Mouse (Mus musculus) midbrain, postnatal 0 days (tissue): Measurements from ENCODE around the gene Pold1. TPM values are rescaled to one million over a fixed set of nuclear protein-coding genes. Genes with fewer than 3 reads are reported as not detected.
A peak's percentile ranks its signal among the peaks of the same experiment; 100 is the strongest.

Experiments
- ATAC-seq: fragments of 200-750 bp; cut with Nextera tagmentation; 2 replicates; pipeline ENCODE4 v1.8.0; 2017; ENCODE audit warnings: moderate number of reproducible peaks, mild to moderate bottlenecking, moderate TSS enrichment, moderate library complexity; ENCODE audit not compliant: low FRiP score
- DNase-seq: peaks from one replicate; pipeline ENCODE4 v3.0.0-alpha.2; 2015; ENCODE audit warnings: low spot score
- H3K27ac ChIP-seq: fragments of 300-500 bp; sonication (generic); 2 replicates; pipeline ENCODE4 v1.5.1; 2014; ENCODE audit warnings: low read depth, mild to moderate bottlenecking, low read length, mixed read lengths
- H3K27me3 ChIP-seq: fragments of 300-500 bp; sonication (generic); 2 replicates; pipeline ENCODE4 v1.6.1; 2014; ENCODE audit warnings: low read length, control low read depth, mixed read lengths; ENCODE audit not compliant: insufficient read depth
- H3K36me3 ChIP-seq: fragments of 300-500 bp; sonication (generic); 2 replicates; pipeline ENCODE4 v1.6.1; 2014; ENCODE audit warnings: low read length, control low read depth, mixed read lengths; ENCODE audit not compliant: insufficient read depth
- H3K4me1 ChIP-seq: fragments of 300-500 bp; sonication (generic); 2 replicates; pipeline ENCODE4 v1.6.1; 2014; ENCODE audit warnings: mild to moderate bottlenecking, control low read depth, antibody characterized with exemption, low read length, mixed read lengths; ENCODE audit not compliant: insufficient read depth
- H3K4me2 ChIP-seq: fragments of 300-500 bp; sonication (generic); 2 replicates; pipeline ENCODE4 v1.6.1; 2014; ENCODE audit warnings: low read depth, mild to moderate bottlenecking, low read length, mixed read lengths; ENCODE audit not compliant: poor library complexity, severe bottlenecking
- H3K4me3 ChIP-seq: fragments of 300-500 bp; sonication (generic); 2 replicates; pipeline ENCODE4 v1.5.1; 2014; ENCODE audit warnings: low read depth, mild to moderate bottlenecking, low read length, moderate library complexity
- H3K9ac ChIP-seq: fragments of 300-500 bp; sonication (generic); replicated peaks from 2 replicates; pipeline ENCODE4 v1.6.1; 2014; ENCODE audit warnings: mild to moderate bottlenecking, low read length, moderate library complexity, mixed read lengths; ENCODE audit not compliant: poor library complexity, severe bottlenecking
- H3K9me3 ChIP-seq: fragments of 300-500 bp; sonication (generic); 2 replicates; pipeline ENCODE4 v1.6.1; 2016; ENCODE audit warnings: low read length, control low read depth
- CTCF ChIP-seq: IDR thresholded peaks from 2 replicates; pipeline ENCODE4 v1.5.1; 2016; ENCODE audit warnings: antibody characterized with exemption, mild to moderate bottlenecking
- WGBS: fragments of 180-500 bp; shearing (Covaris S2); extraction: QIAGEN DNeasy Blood & Tissue Kit; methylation state at CpG from one replicate; pipeline ENCODE4 v1.1.7; 2014; 5-methylcytosine and 5-hydroxymethylcytosine counted together
- polyA plus RNA-seq: library from polyadenylated mRNA; unstranded; fragments of >200 nt; fragmentation: Nextera tagmentation; extraction: Ambion mirVana; gene quantifications from 2 replicates; pipeline ENCODE4 v1.2.1, GENCODE M21; 2015
- total RNA-seq: library from RNA; depleted of rRNA; stranded (reverse); fragments of >200 nt; gene quantifications from 2 replicates; pipeline ENCODE4 v1.2.3, GENCODE M21; 2014

Gene Pold1
- total and polyA plus RNA-seq, 2 experiments from 2014 or later = 9.6 to 17.5 TPM

- WGBS = 95% methylated on average over 23 of the region's 23 CpGs
These were observed 1.2 kb upstream of the Pold1 start for GRCm38 (mm10) chr7:44549621-44550408.

GRCm38 (mm10) chr7:44547725-44548124, 924 bp downstream of the Pold1 start:
- 19% methylated on average over 5 of the region's 5 CpGs for WGBS
- ATAC-seq (no peak), DNase-seq (no peak)
- Histone ChIP-seq H3K4me3 (peak overlapping the region; percentile 50; the same call in 1 of the 2 replicates), H3K27me3 (no peaks in the 10 kb centered on the region), H3K27ac (no peak overlapping the region), H3K4me1 (0 out of 2 replicates have a peak, but pooled peaks cover 10% of the 10 kb centered on the region), H3K9me3 (no peaks in the 10 kb centered on the region), H3K4me2 (peak overlapping the region; percentile 94), H3K36me3 (peaks cover 19% of the 10 kb centered on the region), H3K9ac (no peak overlapping the region)
- no peak for TF ChIP-seq CTCF

More at GRCm38 (mm10) chr7:44549621-44550408, 1.2 kb upstream of the Pold1 start:
- Histone ChIP-seq H3K9ac (no peak overlapping the region), H3K4me2 (no peak overlapping the region), H3K4me3 (no peak overlapping the region), H3K27me3 (no peaks in the 10 kb centered on the region), H3K9me3 (no peaks in the 10 kb centered on the region), H3K4me1 (0 out of 2 replicates have a peak, but pooled peaks cover 13% of the 10 kb centered on the region), H3K36me3 (peaks cover 19% of the 10 kb centered on the region), H3K27ac (no peak overlapping the region)
- ATAC-seq = no peak
- no peak for TF ChIP-seq CTCF
- DNase-seq = no peak

- H3K9ac ChIP-seq = no peak overlapping the region
- no peak overlapping the region for H3K27ac ChIP-seq
- ATAC-seq = no peak
- no peak for TF ChIP-seq CTCF
- 96% methylated on average over 13 of the region's 13 CpGs for WGBS
- H3K4me3 ChIP-seq = no peak overlapping the region
- no peaks in the 10 kb centered on the region for H3K9me3 ChIP-seq
- no peak overlapping the region for H3K4me2 ChIP-seq
- peaks cover 23% of the 10 kb centered on the region for H3K36me3 ChIP-seq
- DNase-seq = no peak
- 0 out of 2 replicates have a peak, but pooled peaks cover 8% of the 10 kb centered on the region for H3K4me1 ChIP-seq
- no peaks in the 10 kb centered on the region for H3K27me3 ChIP-seq
These were observed 1.6 kb downstream of the Pold1 start for GRCm38 (mm10) chr7:44547041-44547440.

- Histone ChIP-seq H3K27ac (no peak overlapping the region), H3K27me3 (no peaks in the 10 kb centered on the region), H3K9ac (no peak overlapping the region), H3K4me3 (no peak overlapping the region), H3K4me2 (no peak overlapping the region), H3K36me3 (peaks cover 19% of the 10 kb centered on the region), H3K4me1 (0 out of 2 replicates have a peak, but pooled peaks cover 8% of the 10 kb centered on the region), H3K9me3 (no peaks in the 10 kb centered on the region)
- ATAC-seq = no peak
- WGBS = 96% methylated on average over 3 of the region's 3 CpGs
- no peak for TF ChIP-seq CTCF
- DNase-seq = no peak
These were observed 2.4 kb downstream of the Pold1 start for GRCm38 (mm10) chr7:44546274-44546673.

GRCm38 (mm10) chr7:44543071-44543470, 5.6 kb downstream of the Pold1 start:
- no peak for ATAC-seq
- H3K4me1 ChIP-seq = 0 out of 2 replicates have a peak, but pooled peaks cover 5% of the 10 kb centered on the region
- DNase-seq = no peak
- H3K36me3 ChIP-seq = peaks cover 19% of the 10 kb centered on the region
- H3K27me3 ChIP-seq = no peaks in the 10 kb centered on the region
- H3K4me3 ChIP-seq = no peak overlapping the region
- WGBS = 77% methylated on average over 12 of the region's 12 CpGs
- no peak overlapping the region for H3K4me2 ChIP-seq
- no peak overlapping the region for H3K27ac ChIP-seq
- no peaks in the 10 kb centered on the region for H3K9me3 ChIP-seq
- TF ChIP-seq CTCF = no peak
- H3K9ac ChIP-seq = no peak overlapping the region

- H3K36me3 ChIP-seq = peaks cover 19% of the 10 kb centered on the region
- H3K4me1 ChIP-seq = no peaks in the 10 kb centered on the region
- 96% methylated on average over 11 of the region's 11 CpGs for WGBS
- no peak overlapping the region for H3K9ac ChIP-seq
- H3K4me3 ChIP-seq = no peak overlapping the region
- DNase-seq (no peak), ATAC-seq (no peak)
- H3K27ac ChIP-seq = no peak overlapping the region
- no peak for TF ChIP-seq CTCF
- H3K9me3 ChIP-seq = no peaks in the 10 kb centered on the region
- no peak overlapping the region for H3K4me2 ChIP-seq
- H3K27me3 ChIP-seq = no peaks in the 10 kb centered on the region
These were observed 6.1 kb downstream of the Pold1 start for GRCm38 (mm10) chr7:44542555-44542954.
